Mouse (Mus musculus) large intestine, adult 2 months (tissue): ENCODE data around the gene Tmem270. TPM values are rescaled to one million over a fixed set of nuclear protein-coding genes. Genes with fewer than 3 reads are reported as not detected.

Source experiments
- DNase-seq: peaks from one replicate; pipeline ENCODE4 v3.0.0-alpha.2; 2012; ENCODE audit warnings: low read depth, low spot score
- WGBS: fragments of 180-500 bp; shearing (Covaris S2); methylation state at CpG from one replicate; pipeline ENCODE4 v1.1.7; 2018; 5-methylcytosine and 5-hydroxymethylcytosine counted together
- polyA plus RNA-seq: library from polyadenylated mRNA; depleted of rRNA; stranded (reverse); fragments of >200 nt; gene quantifications from 2 replicates; pipeline ENCODE4 v1.2.3, GENCODE M21; 2012

Gene Tmem270
- polyA plus RNA-seq, 1 experiment: not detected

DNA sequence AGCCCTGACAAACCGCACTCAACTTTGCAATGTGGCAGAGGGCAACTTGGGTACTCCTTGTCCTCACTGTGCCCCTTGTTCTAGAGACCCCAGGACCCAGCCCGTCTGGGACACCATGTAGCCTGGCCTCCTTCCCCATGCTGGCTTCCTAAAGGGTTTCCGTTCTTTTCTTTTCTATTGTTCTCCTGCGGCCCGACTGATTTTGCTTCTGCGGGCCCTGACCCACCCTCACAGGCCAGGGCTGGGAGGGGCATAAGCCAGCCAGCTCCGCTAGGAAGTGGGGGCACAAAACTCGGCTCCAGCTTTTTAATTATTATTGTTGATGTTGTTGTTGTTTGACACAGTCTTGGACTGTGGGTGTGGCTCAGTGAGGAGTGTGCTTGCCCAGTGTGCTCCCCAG is 15.0 kb downstream of the Tmem270 start:
- no peak for DNase-seq
- WGBS: 62% methylated on average over 8 of the region's 8 CpGs

DNA sequence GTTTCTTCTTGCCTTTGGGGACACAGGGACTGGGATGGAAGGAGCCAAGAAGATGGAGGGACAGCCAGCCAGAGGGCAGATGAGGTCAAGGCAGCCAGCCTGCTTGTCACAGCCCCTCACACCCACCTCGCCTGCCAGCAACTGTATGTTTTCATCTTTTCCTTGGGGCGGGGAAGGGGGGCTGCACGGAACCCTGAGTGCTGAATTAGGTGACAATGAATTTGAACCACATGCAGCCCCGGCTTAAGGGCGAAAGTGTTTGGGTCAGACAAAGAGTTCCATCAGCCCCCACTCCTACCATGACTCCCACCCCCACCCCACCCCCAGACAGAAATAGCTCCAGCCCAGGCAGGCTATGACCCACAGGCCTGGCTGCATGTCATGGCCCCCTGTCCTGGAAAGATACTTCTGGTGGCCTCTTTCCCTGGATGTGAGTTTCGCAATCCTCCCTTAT is 15.9 kb downstream of the Tmem270 start:
- WGBS: 75% methylated on average over 6 of the region's 6 CpGs

DNA sequence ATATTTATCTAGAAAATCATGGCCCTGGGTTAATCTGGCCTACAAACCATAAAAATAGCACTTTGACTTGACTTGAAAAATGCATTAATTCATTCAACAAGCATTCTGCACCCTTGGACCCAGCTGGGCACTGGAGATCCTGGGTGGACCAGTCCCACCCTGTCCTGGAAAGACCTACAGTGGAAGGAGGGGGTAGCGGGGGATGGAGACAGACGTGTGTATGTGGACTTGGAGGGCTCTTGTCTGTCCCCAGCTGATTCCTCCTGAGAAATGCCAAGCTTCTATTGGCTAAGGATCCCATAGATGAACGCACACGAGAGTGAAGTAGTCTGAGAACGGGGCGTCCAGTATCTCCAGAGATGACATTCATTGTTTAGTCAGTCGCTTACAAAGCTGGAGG is 18.0 kb downstream of the Tmem270 start:
- DNase-seq: no peak
- 70% methylated on average over 7 of the region's 7 CpGs for WGBS

More for the DNA sequence above, 15.9 kb downstream of the Tmem270 start:
- DNase-seq: no peak

DNA sequence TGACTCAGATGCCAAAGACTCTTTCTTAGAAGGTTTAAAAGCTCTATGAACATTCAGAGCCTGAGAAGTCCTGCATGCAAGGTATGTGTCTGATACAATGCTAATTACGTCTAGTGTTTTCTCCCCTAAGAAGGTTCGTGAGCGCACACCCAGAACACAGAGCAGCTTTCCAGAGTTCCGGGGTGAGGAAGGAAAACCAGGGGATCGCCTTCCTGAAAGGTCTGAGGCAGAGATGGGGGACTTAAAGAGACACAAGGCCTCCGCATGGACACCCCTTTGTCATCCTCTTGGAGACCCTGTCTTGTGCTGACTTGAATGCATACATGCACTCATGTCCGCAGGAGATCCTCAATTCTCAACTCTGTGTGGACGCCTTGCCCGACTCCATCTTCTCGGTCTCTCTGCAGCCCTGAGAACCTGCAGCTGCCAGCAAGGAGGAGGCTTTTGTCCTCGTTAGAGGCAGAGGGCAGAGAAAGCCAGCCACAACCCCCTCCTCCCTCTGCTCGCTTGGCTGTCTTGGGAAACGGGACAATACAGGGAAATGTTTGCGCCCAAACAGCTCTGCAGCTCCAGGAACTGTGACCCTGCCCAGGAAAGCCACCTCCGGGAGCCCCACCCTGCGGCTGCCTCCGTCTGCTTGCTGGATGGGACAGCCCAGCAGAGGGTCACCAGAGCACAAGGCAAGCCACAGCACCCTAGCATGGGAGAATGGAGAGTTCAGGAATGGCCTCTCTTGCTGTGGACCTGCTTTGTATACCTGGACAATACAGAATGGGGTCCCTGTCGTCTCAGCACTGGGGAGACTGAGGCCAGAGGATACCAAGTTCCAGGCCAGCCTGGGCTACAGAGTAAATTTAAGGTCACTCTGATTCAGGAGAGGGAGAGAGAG is 18.8 kb downstream of the Tmem270 start:
- DNase-seq: no peak
- WGBS: 46% methylated on average over 18 of the region's 18 CpGs

DNA sequence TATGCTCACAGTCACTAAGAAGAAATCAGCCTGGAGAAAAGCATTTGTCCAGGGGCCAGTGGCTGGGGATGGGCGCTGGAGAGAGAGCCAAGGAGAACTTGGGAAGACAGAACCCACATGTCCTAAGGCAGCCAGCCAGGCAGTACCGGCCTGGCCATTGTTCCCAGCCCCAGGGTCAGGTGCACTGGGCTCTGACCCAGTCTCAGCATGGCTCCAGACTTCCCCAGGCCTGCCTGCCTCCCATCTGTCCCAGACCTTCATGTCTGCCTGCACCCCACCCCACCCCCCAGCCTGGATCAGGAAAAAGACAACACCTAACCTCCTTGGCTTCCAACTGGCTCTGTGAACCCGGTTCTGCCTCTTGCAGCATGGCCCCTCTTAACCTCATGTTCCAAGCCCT is 23.5 kb downstream of the Tmem270 start:
- DNase-seq: no peak
- WGBS: 56% methylated on average over 3 of the region's 3 CpGs

DNA sequence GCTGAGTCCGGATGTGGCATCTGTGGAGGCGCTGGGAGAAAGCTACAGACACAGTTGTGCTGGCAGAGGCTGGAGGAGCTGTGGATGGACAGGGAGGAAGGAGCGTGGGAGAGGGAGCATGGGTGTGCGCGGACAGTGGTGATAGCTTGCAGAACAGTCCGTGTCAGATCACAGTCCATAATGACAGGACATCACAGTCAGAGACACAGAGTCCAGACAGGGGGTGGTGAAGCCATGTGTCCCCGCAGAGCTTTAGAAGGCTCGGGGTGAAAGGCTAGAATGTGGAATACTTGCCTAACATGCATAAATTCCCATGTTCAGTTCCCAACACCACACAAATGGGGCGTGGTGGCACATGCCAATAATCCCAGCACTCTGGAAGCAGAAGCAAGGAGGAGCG is 29.7 kb downstream of the Tmem270 start:
- 70% methylated on average over 10 of the region's 10 CpGs for WGBS
- DNase-seq: no peak

DNA sequence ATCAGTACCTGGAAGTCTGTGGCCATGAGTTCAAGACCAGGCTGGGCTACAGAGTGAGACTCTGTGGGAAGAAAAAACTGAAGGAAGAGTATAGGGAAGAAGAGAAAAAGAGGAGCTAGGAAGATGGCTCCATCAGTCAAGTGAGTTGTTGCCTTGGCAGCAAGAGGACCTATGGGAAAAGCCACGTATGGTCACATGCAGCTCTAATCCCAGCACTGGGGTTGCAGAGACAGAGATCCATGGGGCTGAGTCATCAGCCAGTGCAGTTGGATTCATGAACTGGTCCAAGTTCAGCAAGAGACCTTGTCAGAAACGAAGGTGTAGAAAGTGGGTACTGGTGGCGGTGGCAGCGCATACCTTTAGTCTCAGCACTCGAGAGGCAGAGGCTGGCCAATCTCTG is 31.3 kb downstream of the Tmem270 start:
- 82% methylated on average over 5 of the region's 5 CpGs for WGBS
- no peak for DNase-seq

DNA sequence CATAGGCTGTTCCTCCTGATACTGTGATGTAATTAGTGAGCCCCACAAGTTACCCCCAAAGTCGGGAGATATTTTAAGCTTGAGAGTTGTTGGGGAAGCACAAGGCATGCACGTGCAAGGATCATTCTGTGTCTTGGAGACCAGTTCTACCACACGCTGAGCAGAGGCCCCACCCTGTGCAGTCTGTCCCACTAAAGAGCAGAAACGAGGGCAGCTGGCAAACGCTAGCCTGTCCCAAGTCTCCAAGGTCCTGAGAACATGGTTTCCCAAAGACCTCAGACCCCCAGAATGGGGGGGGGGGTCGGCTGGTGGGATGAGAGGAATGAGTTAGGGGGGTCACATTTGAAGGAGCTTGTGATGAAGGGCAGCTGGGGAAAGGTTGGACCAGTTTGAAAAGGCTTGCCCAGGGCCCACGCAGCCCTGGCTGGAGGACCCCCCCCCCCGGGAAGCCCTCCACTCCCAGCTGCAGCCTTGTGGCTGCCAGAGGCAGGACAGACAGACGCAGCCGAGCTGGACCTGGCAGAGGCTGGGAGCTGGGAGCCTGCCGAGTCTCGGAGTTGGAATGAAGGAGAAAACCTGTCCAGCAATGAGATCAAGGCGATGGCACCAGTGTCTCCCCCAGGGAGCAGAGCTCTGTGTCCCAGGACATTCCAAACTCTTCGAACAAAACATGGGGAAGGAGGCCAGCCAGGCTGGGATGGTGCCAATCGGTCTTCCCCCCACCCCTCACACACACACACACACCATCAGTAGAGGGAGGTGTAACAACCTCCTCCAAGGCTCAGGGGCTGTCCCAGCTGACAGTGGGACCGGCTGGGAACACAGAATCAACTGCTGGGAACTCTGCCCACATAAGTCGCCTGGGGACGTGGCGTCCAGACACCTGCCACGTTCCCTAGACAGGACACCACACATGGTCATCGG is 32.3 kb downstream of the Tmem270 start:
- no peak for DNase-seq
- WGBS: 48% methylated on average over 21 of the region's 21 CpGs

DNA sequence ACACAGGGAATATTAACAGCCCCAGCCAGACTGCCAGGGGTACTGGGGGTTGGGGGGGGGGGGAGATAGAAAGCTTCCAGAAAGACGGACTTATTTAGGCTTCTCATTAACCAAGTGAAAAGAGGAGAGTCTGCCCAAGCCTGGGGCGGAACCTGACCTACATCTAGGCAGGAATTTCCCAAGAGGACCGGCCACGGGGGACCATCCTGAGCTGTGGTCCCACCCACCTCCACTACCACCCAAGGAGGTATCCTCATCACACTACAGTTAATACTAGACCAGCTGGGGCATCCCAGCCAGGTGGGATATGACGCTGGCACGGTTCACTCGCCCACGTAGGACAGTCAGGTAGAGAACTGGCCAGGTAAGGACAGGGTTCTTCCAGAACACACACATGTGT is 33.5 kb downstream of the Tmem270 start:
- DNase-seq: no peak
- 66% methylated on average over 8 of the region's 8 CpGs for WGBS

DNA sequence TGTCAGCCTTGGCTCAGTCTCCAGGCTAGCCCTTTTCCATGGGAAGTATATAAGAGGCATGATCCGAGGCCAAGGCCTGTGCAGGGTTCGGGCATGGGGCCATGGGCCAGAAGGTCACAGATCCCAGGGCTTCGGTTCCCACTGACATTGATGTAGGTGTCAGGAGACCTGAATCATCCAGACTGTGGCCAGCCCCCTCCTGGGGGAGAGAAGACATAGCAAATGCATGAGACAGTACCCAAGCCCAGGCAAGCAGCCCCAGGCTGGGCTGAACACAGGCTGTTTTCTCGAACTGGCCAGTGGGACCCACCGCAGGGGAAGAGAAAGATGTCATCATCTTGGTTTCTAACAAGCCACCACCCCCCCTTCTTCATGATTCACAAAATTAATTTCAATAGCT is 33.9 kb downstream of the Tmem270 start:
- no peak for DNase-seq
- WGBS: 59% methylated on average over 5 of the region's 5 CpGs

DNA sequence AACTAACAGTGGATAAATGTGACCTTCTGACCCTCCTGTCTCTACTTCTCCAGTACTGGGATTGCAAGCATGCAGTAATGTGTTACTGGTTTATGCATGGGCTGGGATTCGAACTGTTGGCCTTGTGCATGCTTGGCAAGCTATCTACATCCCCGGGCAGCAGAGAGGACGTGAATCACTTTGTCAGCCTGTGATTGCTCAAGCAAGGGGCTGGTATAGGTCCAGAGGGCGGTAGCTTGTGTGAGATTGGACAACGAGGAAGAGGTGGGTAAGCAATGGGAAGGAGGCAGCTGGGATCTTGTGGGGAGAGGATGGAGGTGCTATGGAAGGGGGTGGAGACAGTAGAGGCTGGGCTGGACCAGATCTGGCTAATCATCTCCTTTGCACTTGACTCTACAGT is 38.0 kb downstream of the Tmem270 start:
- 37% methylated on average over 5 of the region's 5 CpGs for WGBS
- DNase-seq: no peak

DNA sequence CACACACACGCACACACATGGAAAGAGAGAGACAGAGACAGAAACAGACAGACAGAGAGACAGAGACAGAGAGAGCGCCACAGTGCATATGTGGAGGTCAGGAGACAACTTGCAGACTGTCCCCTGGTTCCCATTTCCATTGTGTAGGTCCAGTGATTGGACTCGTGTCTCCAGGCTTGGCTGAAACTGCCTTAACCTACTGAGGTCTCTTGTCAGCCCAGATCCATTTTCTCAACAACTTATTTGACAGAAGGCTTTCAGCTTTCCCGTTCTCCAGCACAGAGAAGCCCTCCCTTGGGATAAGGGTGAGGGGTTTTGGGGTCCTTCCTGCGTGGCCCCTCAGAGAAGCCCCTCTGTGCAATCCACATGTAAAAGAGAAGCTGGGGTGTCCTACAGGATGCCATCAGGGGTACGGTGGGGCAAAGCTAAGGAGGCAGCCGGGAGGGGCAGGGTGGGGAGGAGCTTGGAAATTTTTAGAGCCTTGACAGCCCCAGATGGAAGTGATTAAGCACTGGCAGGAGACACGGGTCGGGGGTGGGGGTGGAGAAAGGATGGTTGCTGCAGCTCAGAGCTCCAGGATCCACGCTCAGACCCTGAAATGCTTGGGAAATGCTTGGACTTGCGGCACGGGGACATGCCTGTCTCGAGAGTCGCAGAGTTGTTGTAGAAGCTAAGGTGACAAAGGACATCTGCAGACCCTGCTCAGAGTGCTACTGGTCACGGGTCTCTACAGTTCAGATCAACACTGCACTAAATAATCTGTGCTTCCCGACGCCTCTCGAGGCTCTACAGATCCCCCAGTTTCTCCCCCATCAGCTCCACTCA is 39.0 kb downstream of the Tmem270 start:
- DNase-seq: no peak
- WGBS: 46% methylated on average over 18 of the region's 18 CpGs

DNA sequence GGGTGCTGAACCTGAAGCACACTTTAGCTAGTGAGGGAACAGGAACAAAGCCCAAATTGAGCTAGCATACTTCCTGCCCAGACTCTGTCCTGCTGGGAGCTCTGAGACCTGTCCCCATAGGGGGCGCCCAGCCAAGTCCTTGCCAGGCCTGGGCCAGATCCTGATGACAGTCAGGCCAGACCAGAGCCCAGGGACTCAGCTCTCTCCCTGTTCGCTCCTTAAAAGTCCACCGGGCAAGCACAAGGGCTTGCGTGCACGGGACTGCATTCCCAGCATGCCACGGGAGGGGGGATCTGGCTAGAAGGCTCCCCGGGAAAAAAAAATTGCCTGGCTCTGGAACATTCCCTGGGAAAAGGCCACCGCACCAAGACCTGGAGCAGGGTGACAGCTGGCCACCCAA is 41.4 kb downstream of the Tmem270 start:
- no peak for DNase-seq
- 53% methylated on average over 8 of the region's 8 CpGs for WGBS

DNA sequence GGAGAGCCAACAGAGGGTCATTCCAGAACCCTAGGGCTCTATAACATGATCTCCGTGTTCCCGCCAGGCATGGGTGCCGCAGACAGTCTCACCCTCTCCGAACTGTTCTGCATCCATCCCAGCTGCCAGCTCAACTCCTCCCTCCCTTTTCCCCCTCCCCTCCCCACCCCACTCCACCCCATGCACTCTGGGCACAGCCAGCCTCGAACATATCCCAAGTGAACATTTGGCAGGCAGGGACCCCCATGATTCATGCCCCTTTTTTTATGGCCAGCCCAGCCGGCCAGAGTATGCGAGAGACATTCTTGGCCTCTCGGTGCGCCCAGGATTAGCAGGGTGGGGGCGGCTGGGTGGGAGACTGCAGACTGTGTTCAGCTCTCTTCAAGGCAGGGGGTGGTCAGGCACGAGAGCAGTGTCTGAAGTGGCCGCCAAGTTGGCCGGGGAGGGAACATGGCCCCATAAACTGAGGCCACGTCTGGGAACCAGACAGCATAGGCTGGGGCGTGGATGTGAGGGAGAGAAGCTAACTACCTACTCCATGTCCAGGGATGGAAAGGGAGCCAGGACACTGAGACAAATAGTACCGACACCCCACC is 44.5 kb downstream of the Tmem270 start:
- WGBS: 46% methylated on average over 16 of the region's 16 CpGs

DNA sequence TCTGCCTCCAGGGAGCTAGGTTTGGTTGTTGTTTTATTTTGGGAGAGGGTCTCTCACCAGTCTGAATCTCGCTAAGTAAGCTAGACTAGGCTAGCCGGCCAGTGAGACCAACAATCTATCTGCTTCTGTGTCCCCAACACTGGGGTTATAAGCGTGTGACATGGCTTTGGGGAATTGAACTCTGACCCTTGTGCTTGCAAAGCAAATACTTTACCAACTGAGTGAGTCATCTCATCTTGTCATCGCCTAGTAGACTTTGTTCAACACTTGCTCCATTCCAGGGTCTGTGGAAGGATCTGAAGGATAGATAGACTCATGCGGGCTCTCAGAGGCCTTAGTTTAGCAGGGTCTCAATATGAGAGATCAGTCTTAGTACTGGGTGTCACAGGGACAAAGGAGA is 47.3 kb downstream of the Tmem270 start:
- DNase-seq: no peak
- 55% methylated on average over 5 of the region's 5 CpGs for WGBS

More for the DNA sequence above, 44.5 kb downstream of the Tmem270 start:
- DNase-seq: no peak

DNA sequence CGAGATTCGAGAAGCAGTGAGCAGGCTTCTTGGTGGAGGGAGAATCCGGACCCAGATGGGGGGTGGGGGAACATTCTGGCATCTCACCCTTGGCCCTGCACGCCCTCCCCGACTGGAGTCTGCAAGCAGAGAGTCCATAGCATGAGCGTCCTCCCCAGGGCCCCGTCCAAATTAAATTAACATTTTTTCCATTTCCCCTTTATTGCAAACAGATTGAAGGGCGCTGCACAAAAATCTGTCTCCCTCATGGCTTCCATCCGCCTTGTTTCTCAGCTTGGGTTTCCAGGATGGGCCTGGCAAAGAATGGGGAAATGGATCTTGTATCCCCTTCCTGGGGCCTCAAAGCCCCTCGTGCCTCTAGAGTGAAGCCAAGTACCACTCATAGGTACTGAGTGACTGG is 48.2 kb downstream of the Tmem270 start:
- no peak for DNase-seq
- 80% methylated on average over 10 of the region's 10 CpGs for WGBS

DNA sequence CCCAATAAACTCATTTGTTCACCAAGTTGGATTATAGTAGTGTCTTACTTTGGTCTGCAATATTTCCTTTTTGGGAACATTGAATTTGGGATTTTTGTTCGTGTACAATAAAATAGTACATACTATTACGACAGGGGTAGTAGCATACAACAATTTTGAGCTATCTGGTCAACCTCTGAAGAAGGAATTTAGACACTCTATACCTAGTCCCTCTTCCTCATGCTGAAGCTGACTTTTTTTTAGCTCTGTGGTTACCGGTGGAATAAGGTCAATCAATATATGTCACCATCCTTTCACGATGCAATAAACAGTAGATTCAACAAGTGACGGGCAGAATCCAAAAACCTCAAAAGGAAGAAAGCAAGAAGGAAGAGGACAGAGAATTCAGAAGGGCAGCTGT is 53.7 kb downstream of the Tmem270 start:
- 76% methylated on average over 5 of the region's 5 CpGs for WGBS
- DNase-seq: no peak
